Mouse (Mus musculus): ENCODE results near the gene Dll4. TPM values are rescaled to one million over a fixed set of nuclear protein-coding genes. Genes with fewer than 3 reads are reported as not detected.

Dll4 gene
- polyA plus RNA-seq, 1 experiment from 2014 or later = 5.3 TPM

Other genes with a start within 250 kb of the Dll4 start
- gene Rad51, start 213.0 kb upstream of the Dll4 start, polyA plus RNA-seq (2016; fragmentation: Nextera tagmentation; extraction: Ambion mirVana) = 94.5 and 95.9 TPM in 2 replicates
- gene Rmdn3, start 168.8 kb upstream of the Dll4 start, polyA plus RNA-seq (2016; fragmentation: Nextera tagmentation; extraction: Ambion mirVana) = 52.1 and 53.8 TPM in 2 replicates
- gene Gchfr, start 158.0 kb upstream of the Dll4 start, polyA plus RNA-seq (2016; fragmentation: Nextera tagmentation; extraction: Ambion mirVana) = 6.5 and 8.4 TPM in 2 replicates
- 0.73 and 0.95 TPM in 2 replicates for gene Gm14137, start 151.3 kb upstream of the Dll4 start, polyA plus RNA-seq (2016; fragmentation: Nextera tagmentation; extraction: Ambion mirVana)
- 62.1 and 64.2 TPM in 2 replicates for gene Zfyve19, start 117.2 kb upstream of the Dll4 start, polyA plus RNA-seq (2016; fragmentation: Nextera tagmentation; extraction: Ambion mirVana)
- gene Dnajc17, start 117.0 kb upstream of the Dll4 start, polyA plus RNA-seq (2016; fragmentation: Nextera tagmentation; extraction: Ambion mirVana) = 28.7 and 30.4 TPM in 2 replicates
- gene Ppp1r14d, start 95.9 kb upstream of the Dll4 start, polyA plus RNA-seq (2016; fragmentation: Nextera tagmentation; extraction: Ambion mirVana) = not detected in 2 replicates
- 8.9 and 9.5 TPM in 2 replicates for gene Spint1, start 88.4 kb upstream of the Dll4 start, polyA plus RNA-seq (2016; fragmentation: Nextera tagmentation; extraction: Ambion mirVana)
- gene Rhov, start 54.5 kb upstream of the Dll4 start, polyA plus RNA-seq (2016; fragmentation: Nextera tagmentation; extraction: Ambion mirVana) = 2.7 and 7.6 TPM in 2 replicates
- gene Vps18, start 37.0 kb upstream of the Dll4 start, polyA plus RNA-seq (2016; fragmentation: Nextera tagmentation; extraction: Ambion mirVana) = 23.0 and 26.9 TPM in 2 replicates
- gene Chac1, start 25.4 kb downstream of the Dll4 start, polyA plus RNA-seq (2016; fragmentation: Nextera tagmentation; extraction: Ambion mirVana) = 0.62 and 0.86 TPM in 2 replicates
- 3.1 and 3.8 TPM in 2 replicates for gene Ino80, start 151.9 kb downstream of the Dll4 start, polyA plus RNA-seq (2016; fragmentation: Nextera tagmentation; extraction: Ambion mirVana)
- 0.44 and 0.67 TPM in 2 replicates for gene Exd1, start 221.8 kb downstream of the Dll4 start, polyA plus RNA-seq (2016; fragmentation: Nextera tagmentation; extraction: Ambion mirVana)
- gene Chp1, start 221.9 kb downstream of the Dll4 start, polyA plus RNA-seq (2016; fragmentation: Nextera tagmentation; extraction: Ambion mirVana) = 46.9 and 57.3 TPM in 2 replicates